Mouse (Mus musculus) bone marrow, adult 2 months (tissue): ENCODE results near the gene Srpk1.

Experiments
- CTCF ChIP-seq: fragments of 200-500 bp; IDR thresholded peaks from 2 replicates; pipeline ENCODE4 v1.5.1; 2011; ENCODE audit warnings: low read length, control low read depth; ENCODE audit not compliant: control insufficient read depth, insufficient read depth
- POLR2A ChIP-seq: fragments of 200-500 bp; IDR thresholded peaks from 2 replicates; pipeline ENCODE4 v1.6.1; 2011; ENCODE audit warnings: low read depth, mild to moderate bottlenecking, control low read depth, low read length, borderline replicate concordance; ENCODE audit not compliant: control insufficient read depth

DNA sequence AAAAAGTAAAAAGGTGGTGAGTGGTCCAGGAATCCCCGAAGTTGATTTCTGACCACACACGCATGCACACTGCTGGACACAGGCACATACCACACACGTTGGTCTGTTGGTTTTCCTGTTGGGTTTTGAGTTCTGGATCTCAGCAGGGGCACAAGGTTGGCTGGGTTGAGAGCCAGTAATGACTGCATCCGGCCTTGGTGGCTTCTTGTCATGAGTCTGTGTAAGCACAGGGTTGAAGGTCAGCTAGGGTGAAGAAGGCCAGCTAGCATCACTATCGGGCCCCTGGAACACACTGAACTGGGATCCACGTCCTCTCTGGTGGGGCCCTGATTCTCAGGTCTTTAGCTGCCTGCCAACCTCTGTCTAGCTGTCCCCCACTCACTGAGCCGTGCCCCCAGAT lies 50.0 kb downstream of the Srpk1 start:
- TF ChIP-seq CTCF (no peak), POLR2A (no peak)
